Mouse (Mus musculus) myocyte (in vitro differentiated cells): Measurements from ENCODE around the gene Atg10.

Source experiments
- E2F4 ChIP-seq: IDR thresholded peaks from one replicate; pipeline ENCODE4 v1.6.1; 2011; ENCODE audit warnings: mild to moderate bottlenecking, control low read depth, moderate library complexity; ENCODE audit not compliant: insufficient read depth
- MYOD1 ChIP-seq, 3 experiments: IDR thresholded peaks; one replicate each; pipeline ENCODE4 v1.6.1; 2011; ENCODE audit warnings: control low read depth in 2 of 3, low read depth in 2 of 3, mild to moderate bottlenecking in 2 of 3, moderate library complexity in 1 of 3; ENCODE audit not compliant: insufficient read length in 2 of 3, control insufficient read depth in 1 of 3
- POLR2A ChIP-seq: IDR thresholded peaks from one replicate; pipeline ENCODE4 v1.6.1; 2011; ENCODE audit warnings: low read depth, mild to moderate bottlenecking, control low read depth, moderate library complexity; ENCODE audit not compliant: insufficient read length
- POLR2AphosphoS2 ChIP-seq: IDR thresholded peaks from one replicate; pipeline ENCODE4 v1.6.1; 2011; ENCODE audit warnings: low read depth, control low read depth; ENCODE audit not compliant: insufficient read length
- USF1 ChIP-seq: IDR thresholded peaks from one replicate; pipeline ENCODE4 v1.6.1; 2011; ENCODE audit warnings: low read depth, mild to moderate bottlenecking, control low read depth, moderate library complexity

DNA sequence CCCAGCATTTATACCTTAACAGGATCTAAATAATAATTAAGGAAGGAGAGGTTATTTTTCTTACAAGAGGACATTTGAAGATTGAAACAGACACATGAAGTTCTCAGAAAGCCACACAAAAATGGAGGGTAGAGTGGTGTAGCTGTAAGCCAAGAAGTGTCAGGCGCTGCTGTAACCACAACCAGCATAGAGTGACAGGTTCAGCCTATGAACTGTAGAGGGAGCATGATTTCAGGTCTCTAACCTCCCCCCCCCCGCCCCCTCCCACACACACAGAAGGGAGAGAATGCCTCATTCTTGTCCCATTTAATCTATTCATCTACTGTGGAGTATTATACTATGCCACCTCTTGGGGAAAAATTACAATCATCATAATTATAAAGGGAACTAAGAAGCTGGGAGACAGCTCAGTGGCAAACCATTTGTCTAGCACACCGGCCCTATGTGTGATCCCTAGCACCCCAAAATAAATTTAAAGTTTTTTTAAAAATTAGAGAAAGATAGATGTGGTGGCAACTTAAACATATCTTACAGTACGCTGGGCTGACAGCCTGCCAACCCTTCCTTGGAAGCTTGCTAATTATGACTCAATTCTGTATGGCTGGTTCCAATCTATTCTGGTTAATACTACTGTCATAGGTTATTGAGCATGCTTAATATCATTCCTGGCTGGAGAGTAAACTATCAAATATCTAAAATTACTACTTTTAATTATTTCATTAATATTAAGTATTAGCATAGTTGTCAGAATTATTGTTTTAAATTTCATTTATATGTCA lies 68.2 kb downstream of the Atg10 start:
- TF ChIP-seq POLR2AphosphoS2 (no peak), POLR2A (no peak), MYOD1 (IDR thresholded peaks at IDR 0.05; ENCODE audit: control insufficient read depth in 1 of 3, insufficient read length in 2 of 3, low read depth in 2 of 3) (no peak), E2F4 (no peak), USF1 (no peak)
